In genomic region chr15:31663074-31663473, GRCm38 (mm10) we compare ENCODE assay signal across 12 mouse cellular contexts.
DNase-seq lines count a peak whose midpoint lies in the region; ATAC-seq lines count a peak whose summit lies in the region.
"Had no signal": no experiment of that assay in that cellular context is flagged by ENCODE, and none has a peak within 500 bp of the region (broad histone marks: within the 10 kb centered on the region; RNA-seq: fewer than 3 reads in every experiment).

No protein-coding gene starts in this region.

- no peak for ATAC-seq in midbrain, embryonic 16.5 days

- no peak overlapping the region for H3K9ac ChIP-seq in midbrain, embryonic 16.5 days (ENCODE audit: low read depth, low read length)
- H3K9ac ChIP-seq: hindbrain, embryonic 14.5 days; lung, embryonic 15.5 days had no signal

- 87% methylated on average over 3 of the region's 3 CpGs for WGBS in midbrain, embryonic 16.5 days

- no peaks in the 10 kb centered on the region for H3K9me3 ChIP-seq in midbrain, embryonic 16.5 days (replicated peaks; ENCODE audit: control insufficient read depth, low read length, poor library complexity, severe bottlenecking)
- H3K9me3 ChIP-seq: lung, embryonic 15.5 days had no signal

- no peaks in the 10 kb centered on the region for H3K27me3 ChIP-seq in midbrain, embryonic 16.5 days (ENCODE audit: control insufficient read depth, insufficient read depth, low read depth, low read length)
- H3K27me3 ChIP-seq: lung, embryonic 15.5 days had no signal

- H3K4me3 ChIP-seq in midbrain, embryonic 16.5 days (ENCODE audit: low read depth, low read length): no peak overlapping the region
- H3K4me3 ChIP-seq: lung, embryonic 15.5 days had no signal

- H3K36me3 ChIP-seq in midbrain, embryonic 16.5 days (ENCODE audit: control insufficient read depth, insufficient read depth, low read length): no peaks in the 10 kb centered on the region
- H3K36me3 ChIP-seq: lung, embryonic 15.5 days had no signal

- no peaks in the 10 kb centered on the region for H3K4me1 ChIP-seq in midbrain, embryonic 16.5 days (ENCODE audit: control insufficient read depth, insufficient read depth, low read length)
- H3K4me1 ChIP-seq: lung, embryonic 15.5 days had no signal

- DNase-seq in adrenal gland, adult 2 months: peak; percentile 45
- DNase-seq in adrenal gland, postnatal 4 days (ENCODE audit: low spot score in 2 of 2): no peak
- DNase-seq in layer of hippocampus, adult 9-11 months: peak; percentile 67
- DNase-seq in layer of hippocampus, postnatal 25 days (ENCODE audit: extremely low spot score in 1 of 2, low spot score in 1 of 2): no peak
- peak; percentile 14 for DNase-seq in adrenal gland, postnatal 14 days
- peak; percentile 13 for DNase-seq in lung, postnatal 10 days
- no peak for DNase-seq in cerebellum, adult 18-20 months
- DNase-seq: midbrain, embryonic 14.5 days; right cerebral cortex, postnatal 14 days had no signal

- H3K4me2 ChIP-seq in midbrain, embryonic 16.5 days (ENCODE audit: low read length): no peak overlapping the region
- H3K4me2 ChIP-seq: hindbrain, embryonic 14.5 days; lung, embryonic 15.5 days had no signal

- H3K27ac ChIP-seq in midbrain, embryonic 16.5 days (ENCODE audit: low read length): no peak overlapping the region
- H3K27ac ChIP-seq: hindbrain, embryonic 14.5 days; lung, embryonic 15.5 days had no signal

Comparison
In these comparisons a context has a peak if more than half of its experiments do, and no peak if none do; other contexts are left out.
1. DNase-seq: peak in adrenal gland, adult 2 months (single experiment), layer of hippocampus, adult 9-11 months (single experiment), adrenal gland, postnatal 14 days (single experiment) and lung, postnatal 10 days (single experiment); none in adrenal gland, postnatal 4 days (0 of 2), layer of hippocampus, postnatal 25 days (0 of 2) and cerebellum, adult 18-20 months (0 of 2).